Mouse (Mus musculus): Measurements from ENCODE around the gene Rprd2.

The Rprd2 gene

DNA sequence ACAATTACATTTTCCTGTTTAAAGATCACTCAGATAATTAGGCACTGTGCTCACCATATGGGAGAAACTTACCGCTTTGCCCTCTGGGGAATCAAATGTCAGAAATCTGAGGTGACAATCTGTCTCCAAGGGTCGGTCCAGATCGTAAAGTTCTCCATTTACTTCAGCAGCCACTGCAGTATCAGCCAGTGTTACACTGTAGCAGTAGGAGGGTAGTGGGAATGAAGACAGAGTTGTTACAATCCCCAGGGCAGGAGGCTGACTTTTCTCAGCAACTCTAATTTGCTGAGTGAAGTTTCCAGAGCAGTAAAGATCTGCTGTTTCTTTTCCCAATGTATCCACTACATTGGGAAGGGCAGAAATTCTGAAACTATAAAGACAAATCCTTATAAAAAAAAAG, 65.7 kb downstream of the Rprd2 start:
- in situ Hi-C loops (cut with MboI; ENCODE audit: low sequenced_read_pairs), result no loop called here

DNA sequence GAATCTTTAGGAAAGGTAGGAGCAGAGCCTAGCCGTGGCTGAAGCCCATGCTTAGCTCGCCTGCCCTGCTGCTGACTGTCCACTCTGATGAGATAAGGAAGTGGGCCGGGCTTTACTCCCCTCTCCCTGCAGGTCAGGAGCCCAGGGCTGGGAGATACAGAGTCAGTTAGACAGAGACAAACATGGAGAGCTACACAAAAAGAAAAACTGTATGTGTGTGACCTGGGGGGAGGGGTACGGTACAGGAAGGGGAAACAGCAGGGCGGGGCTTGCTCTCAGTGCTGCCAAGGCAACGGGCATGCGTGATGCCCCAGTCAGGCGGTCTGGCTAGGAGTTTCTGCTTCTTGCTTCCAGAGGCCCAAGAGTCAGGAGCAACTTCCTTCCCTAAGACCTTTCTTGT, 78.3 kb downstream of the Rprd2 start:
- in situ Hi-C loops (cut with MboI; ENCODE audit: low sequenced_read_pairs), result no loop called here

DNA sequence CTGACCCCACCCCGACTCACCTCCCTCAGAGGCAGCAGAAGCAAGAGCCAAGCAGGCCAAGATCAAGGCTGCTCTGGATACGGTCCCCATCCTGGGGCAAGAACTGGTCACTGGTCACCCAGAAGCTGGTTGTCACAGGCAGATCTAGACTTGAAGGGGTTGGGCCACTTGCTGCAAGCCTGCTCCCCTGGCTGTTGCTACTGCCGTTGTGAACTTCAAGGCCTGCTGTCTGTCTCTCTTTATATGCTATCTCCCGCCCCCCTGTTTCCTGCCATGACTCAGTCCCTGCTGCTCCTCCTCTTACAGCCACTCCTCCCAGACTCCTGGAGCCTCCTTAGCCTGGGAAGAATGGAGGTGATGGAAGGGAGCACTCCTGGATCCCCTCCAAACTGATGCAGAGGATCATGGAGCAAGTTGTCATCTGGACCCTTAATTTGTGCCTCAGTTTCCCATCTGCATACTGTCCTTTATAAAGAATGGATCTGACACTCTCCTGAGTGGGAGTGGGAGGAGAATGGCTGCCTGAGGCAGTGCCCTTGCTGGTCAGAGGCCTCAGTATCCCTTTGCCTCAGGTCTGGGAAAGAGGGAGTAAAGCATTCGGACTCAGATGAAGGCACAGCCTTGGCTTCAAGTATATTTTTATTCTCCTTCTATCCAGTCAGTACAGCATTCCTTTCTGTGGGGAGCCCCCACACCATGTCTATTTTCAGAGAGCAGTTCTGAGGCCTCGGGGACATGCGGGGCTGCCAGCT, 79.1 kb downstream of the Rprd2 start, which contains the start of gene Ecm1:
Gene Ecm1 (minus strand): TSS at position 217 of the 752 bp plus-strand sequence.
- in situ Hi-C loops (cut with MboI; ENCODE audit: low sequenced_read_pairs), result no loop called here

DNA sequence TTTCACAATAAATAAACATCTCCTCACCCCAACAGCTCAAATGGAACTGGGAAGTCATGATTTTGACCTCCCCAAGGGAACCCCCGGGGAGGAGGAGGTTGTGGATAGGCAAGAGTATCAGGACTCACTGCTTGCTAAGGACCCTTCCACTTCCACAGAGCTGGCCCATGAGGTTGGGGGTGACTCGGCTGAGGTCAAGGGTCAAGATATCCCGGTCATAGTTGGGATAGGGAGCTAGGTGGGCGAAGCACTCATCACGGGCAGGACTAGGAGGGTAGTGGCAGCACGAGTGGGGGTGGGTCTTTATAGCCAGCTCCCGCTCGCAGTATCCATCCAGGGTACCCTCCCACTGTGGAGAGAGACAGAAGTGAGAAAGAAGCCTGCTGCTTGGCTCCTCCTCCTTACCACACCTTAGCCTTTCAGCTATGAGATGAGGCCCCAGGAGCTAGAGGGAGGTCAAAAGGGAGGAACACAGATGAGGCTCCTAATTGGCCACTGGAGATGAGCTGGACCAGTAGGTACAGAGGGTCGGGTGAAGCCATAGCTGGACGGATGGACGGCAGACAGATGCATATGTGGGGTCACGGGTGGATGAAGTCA, 83.5 kb downstream of the Rprd2 start:
- in situ Hi-C loops (cut with MboI; ENCODE audit: low sequenced_read_pairs), result no loop called here

DNA sequence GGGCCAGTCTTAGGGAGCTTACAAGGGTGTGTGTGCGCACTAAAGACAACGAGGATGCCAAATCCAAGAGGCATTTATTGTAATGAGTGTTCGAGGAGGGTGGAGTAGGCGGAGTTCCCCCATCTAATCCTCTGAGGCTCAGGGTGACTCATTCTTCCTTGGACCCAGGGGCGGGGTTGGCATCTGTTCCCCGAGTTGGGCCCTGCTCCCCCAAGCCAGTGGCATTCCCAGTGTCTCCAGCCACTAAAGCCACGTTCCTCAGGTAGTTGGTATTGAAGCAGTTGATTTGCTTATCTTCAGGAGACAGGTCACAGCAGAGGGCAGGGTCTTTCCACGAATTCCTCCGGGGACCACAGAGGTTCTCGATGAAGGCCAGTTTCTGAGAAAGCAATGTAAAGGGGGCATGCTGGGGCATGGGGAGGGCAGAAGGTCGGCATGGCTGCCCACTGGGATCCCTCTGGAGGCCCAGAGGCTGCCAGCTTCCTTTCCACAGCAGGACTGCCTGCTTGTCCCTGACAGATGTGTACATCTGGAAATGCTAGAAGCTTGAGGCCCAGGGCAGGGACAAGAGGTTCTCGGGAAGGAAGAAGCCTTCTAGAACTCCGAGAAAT, 84.5 kb downstream of the Rprd2 start:
- in situ Hi-C loops (cut with MboI; ENCODE audit: low sequenced_read_pairs), result no loop called here

DNA sequence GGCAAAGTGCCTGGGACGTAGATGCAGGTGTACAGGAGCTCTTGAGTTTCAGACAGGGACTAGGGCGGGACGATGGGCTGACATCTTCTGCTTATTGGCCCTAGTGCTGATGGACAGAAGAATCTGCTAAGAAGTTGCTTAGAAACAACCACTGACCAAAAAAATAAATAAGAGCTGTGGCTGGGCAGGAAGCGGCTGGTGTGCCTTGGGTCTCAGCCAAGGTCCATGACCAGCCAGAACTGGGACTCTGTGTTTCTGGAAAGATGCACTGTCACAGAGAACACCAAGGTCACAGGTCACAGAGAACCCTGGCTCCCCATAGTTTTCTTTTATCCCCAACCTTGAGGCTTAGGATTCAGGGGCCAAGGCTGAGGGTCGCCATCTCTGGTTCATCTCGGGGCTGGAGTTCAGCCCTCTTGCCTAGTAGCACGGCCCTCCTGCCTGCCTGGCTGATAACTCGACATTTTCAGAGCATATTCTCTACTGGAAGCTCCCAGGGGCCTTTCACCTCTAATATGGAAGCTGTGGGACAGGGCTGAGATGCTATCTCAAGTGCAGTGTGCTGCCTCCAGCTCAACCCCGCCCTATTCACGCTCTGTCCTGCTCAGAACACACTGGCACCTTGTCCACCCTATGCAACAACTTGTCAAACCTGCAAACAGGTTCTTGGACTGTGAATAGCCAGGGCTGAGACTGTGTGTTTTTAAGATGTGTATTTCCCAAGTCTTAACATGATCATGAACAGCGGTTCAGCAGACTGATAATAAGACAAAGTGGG, 85.7 kb downstream of the Rprd2 start:
- in situ Hi-C loops (cut with MboI; ENCODE audit: low sequenced_read_pairs), result no loop called here

DNA sequence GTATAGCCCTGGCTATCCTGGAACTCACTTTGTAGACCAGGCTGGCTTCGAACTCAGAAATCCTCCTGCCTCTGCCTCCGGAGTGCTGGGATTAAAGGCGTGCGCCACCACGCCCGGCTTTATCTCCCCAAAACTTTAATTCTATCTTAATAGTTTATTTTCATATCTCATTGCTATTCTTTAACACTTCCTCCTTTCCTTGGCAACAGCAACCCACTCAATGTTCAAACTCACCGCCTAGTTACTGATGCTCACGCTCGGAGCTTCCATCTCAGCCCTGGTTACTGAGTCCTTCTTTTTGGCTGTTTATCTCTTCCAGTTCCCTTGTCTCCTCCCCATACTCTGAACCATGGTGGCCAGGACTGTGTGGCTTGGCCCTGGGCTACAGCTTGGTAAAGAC, 86.4 kb downstream of the Rprd2 start:
- in situ Hi-C loops (cut with MboI; ENCODE audit: low sequenced_read_pairs), result no loop called here

DNA sequence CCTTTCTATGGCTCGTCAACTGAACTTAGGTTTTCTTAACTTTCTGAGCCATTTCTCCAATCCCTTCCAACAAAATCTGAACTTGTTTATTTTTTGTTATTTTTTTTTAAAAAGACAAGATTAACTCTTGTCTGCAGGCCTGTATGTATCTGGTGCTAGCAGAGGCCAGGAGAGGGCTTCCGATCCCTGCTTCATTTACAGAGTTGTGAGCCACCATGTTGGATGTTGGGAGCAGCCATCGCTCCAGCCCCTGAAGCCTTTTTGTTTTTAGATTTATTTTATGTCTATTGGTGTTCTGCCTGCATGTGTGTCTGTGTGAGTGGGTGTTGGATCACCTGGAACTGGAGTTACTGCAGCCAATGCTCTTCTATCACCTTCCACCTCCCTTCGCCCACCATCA, 86.9 kb downstream of the Rprd2 start:
- in situ Hi-C loops (cut with MboI; ENCODE audit: low sequenced_read_pairs), result no loop called here

DNA sequence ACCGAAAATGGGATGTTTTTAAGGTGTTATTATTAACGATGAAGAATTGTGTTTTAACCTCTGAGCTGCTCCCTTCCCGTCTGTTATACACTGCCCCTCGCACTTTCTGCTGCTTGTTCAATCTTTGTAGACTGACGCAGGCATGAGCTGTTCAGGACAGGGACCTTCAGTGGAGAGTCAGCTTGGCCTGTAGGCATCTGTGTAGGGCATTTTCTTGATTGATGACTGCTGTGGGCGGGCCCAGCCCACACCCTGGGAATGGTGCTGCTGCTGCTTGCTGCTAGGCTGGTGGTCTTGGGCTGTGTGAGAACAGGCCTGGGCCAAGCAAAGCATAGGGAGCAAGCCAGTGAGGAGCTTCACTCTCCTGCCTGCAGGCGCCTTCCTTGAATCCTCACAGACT, 88.2 kb downstream of the Rprd2 start:
- in situ Hi-C loops (cut with MboI; ENCODE audit: low sequenced_read_pairs), result no loop called here

DNA sequence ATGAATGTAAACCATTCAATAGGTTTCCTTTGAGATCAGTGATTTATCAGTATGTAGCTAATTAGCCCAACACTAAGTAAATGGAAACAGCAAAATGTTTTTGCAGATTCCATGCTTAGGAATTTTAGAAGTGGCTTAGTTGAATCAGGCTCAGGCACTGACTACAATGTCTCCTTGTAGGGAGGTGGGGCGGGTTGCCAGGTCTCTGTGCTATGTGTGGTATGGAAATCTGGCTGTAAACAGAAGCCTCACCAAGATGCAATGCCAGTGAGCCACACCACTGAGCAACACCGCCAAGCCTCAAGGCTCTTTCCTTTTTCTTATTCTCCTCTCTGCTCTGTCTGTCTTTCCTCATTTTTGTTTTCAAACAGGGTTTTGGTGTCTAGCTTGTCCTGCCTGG, 89.8 kb downstream of the Rprd2 start:
- in situ Hi-C loops (cut with MboI; ENCODE audit: low sequenced_read_pairs), result no loop called here

DNA sequence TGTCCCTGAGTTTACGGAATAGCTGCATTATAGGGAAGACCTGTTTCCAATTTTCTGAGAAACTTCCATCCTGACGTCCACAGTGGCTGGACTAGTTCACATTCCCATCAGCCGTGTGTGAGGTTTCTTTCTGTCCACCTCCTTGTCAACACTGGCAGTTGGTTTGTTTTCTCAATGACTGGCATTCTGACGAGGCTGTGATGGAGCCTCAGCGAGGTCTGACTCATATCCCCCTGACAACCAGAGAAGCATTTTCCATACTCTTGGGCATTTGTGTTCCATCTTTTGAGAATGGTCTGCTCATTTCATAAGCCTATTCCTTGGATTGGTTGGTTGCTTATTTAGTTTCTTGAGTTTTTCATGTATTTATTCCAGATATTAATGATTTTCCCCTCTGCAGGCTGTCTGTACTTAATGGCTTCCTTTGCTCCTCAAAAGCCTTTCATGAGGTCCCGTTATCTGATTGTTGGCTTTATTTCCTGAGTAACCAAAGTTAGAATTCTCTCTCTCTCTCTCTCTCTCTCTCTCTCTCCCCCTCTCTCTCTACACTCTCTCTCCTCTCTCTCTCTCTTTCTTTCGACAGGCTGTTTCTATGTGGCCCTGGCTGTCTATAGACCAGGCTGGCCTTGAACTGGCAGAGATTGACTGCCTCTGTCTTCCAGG, 91.8 kb downstream of the Rprd2 start:
- in situ Hi-C loops (cut with MboI; ENCODE audit: low sequenced_read_pairs), result no loop called here

DNA sequence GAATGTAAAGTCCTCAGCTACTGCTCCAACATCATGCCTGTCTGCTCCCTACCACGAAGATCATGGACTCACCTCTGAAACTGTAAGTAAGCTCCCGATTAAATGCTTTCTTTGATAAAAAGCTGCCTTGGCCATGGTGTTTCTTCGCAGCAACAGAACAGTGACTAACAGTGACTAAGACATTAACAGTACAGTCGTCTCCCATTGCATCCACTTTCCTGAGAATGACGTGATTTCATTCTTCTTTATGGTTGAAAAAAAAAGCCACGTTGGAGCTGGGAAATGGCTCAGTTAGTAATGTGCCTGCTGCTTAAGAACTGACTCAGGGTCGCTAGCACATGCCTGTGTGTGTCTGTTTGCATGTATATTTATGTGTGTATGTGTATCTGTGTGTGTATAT, 92.8 kb downstream of the Rprd2 start:
- in situ Hi-C loops (cut with MboI; ENCODE audit: low sequenced_read_pairs), result no loop called here

DNA sequence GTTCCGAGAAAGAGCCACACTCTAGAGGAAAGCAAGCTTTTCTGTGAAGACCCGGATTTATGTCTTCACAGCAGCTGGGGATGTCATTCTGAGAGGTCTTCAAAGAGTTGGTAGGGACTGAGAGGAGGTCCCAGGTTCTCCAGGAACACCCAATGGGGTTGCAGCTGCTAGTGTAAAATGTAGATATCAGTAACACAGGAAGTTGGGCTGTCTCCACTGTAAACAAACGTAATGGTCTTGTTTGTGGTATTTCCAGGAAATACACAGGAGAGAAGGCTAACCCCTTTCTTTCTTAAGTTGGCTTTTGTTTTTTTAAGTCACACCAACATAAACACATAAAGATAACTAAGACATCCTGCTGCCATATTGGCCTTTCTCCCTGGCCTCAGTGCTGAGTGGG, 96.3 kb downstream of the Rprd2 start:
- in situ Hi-C loops (cut with MboI; ENCODE audit: low sequenced_read_pairs), result no loop called here

DNA sequence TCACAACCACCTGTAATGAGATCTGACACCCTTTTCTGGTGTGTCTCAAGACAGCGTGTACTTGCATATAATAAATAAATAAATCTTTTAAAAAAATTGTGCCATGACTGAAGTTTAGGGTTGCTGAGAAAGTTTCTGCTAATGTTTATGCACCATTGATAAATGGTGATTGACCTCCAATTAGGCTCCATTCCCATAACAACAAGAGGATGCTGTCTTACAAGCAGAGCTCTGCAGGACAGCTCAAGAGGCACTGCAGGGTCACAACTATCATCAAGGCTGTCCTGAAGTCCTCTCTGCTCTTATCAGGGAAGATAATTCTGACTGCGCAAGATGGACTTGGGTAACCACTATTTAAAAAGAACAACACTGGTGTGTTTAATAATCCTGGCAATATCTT, 100.5 kb downstream of the Rprd2 start:
- in situ Hi-C loops (cut with MboI; ENCODE audit: low sequenced_read_pairs), result no loop called here

DNA sequence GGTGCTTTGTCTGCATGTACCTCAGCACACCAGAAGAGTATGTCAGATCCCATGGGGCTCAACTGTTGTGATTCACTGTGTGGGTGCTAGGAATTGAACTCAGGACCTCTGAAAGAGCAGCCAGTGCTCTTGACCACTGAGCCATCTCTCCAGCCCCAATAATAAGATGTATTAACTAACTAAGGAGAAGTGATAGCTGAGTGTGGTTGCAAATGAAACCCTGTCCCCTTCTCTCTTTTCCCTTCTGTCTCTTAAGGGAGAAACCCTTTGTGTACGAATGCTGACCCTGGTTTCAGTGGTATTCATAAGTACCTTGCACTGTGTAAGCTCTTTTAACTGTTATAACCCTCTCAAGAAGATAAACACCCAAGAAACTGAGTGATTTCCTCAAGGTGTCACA, 102.6 kb downstream of the Rprd2 start:
- in situ Hi-C loops (cut with MboI; ENCODE audit: low sequenced_read_pairs), result no loop called here
